Mouse (Mus musculus): ENCODE measurements at regions not wholly inside any gene's neighbourhood (a gene's known extent, or its start where the extent isn't known, plus 50 kb on each side); places are given as distances from the start of the nearest gene placed in this dataset.

DNA sequence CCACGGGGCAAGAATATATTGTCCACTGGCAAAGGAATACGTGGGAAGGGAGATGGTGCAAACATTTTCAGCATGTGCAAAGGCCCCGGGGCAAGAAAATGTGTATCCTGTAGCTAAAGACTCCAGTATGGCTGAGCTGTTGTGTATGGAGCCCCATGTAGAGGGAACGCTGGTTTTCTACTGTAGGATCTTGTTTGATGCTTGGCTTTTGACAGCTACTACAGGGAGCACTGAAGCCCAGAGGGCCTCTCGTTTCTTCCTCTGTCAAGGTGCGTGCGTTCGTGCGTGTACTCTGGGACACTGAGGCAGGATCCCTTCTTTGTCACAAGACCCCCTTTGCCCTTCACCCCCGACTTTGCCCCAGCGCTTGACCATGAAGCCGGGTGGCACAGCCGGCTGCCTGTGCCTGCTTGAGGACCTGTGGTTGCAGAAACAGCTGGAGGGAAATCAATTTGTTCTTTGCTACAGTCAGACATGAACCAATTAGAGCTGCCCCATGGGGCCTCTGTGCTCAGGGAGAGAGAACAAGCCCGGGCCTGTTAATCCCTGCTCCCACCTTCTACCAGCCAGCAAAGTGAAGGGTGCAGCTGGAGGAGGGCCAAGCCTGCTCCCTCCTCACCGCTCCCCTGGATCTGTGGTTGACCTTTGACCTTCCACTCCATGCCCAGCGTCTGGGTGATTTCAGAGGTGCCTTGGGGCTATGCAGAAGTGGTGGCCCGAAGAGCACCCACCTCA, 329.5 kb upstream of the Dio3 start:
- DNase-seq (ENCODE audit: extremely low read depth, insufficient read length, low spot score), result no peak

DNA sequence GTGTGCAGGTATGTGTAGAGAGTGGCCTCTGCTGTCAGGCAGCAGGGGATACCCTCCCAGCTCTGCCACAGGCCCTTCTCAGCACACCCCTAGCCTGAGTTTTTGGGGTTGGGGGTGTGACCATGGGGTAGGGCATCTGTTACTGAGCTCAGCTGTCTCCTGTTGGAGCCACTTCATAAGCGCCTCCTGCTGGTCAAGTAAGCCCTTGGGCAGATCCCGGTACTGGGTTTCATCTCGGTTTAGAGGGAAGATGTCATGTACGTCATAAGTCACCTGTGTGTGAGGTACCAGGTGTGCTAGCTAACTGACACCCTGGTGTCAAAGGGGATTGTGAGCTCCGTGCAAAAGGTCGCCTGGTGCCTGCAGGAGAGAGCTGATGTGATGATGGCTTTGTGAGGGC, 328.2 kb upstream of the Dio3 start:
- no peak for DNase-seq (ENCODE audit: extremely low read depth, insufficient read length, low spot score)

DNA sequence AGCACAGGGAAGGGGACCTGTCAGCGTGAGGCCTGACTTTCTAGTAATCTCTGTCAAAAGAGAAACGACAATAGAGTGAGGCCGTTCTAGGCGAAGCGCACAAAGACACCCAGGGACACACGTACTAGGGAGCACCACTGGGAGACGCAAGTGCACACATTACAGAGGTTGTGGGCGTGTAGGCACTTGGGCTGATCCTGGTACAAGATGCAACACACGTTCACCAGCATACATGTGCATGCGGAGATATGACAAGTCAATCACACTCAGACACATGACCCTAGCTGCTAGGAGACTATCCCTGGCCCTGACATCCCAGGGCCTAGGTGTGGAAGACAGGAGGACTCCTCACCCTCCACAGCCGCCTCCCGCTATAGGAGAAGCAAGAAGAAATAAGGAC, 327.4 kb upstream of the Dio3 start:
- DNase-seq (ENCODE audit: extremely low read depth, insufficient read length, low spot score), result no peak

DNA sequence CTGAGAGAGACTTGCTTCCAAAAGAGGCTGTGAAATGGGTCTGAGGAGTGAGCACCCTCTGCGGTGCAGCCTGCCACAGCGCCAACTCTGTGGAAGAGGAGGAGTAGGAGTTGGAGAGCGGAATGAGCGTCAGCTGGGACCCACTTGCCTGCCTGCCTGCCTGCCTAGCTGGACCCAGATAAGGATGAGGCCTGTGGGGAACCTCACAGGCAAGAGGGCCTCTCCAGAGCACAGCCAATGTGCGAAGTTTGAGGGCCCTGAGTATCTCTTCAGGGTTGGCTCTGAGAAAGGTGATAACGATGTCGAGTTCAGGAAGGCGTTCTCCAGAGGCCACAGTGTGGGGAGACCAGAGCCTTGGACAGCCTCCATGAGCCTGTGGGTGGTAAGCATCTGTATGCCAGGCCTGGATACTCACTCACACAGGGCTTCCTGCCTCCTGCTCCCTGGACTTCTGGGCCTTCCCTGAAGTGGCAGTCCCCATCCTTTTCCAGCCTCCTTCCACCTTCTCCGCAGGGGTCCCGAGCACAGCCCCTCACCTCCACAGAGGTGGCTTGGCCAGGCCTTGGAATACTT, 326.9 kb upstream of the Dio3 start:
- DNase-seq (ENCODE audit: extremely low read depth, insufficient read length, low spot score), result no peak

DNA sequence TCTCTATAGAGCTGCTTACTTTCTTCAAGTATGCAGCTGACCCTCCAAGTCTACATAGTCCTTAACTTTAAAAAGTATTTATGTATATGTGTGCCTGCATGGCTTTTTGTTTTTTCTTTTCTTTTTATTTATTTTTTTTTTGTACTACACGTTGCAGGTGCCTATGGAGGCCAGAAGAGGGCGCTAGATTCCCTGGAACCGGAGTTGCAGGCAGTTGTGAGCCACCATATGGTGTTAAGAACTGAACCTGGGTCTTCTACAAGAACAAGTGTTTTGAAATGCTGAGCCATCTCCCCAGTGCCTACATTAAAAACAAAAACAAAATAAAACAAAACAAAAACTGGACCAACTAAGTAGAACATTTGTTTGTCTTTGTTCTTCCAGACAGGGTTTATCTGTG, 325.9 kb upstream of the Dio3 start:
- DNase-seq (ENCODE audit: extremely low read depth, insufficient read length, low spot score), result no peak

DNA sequence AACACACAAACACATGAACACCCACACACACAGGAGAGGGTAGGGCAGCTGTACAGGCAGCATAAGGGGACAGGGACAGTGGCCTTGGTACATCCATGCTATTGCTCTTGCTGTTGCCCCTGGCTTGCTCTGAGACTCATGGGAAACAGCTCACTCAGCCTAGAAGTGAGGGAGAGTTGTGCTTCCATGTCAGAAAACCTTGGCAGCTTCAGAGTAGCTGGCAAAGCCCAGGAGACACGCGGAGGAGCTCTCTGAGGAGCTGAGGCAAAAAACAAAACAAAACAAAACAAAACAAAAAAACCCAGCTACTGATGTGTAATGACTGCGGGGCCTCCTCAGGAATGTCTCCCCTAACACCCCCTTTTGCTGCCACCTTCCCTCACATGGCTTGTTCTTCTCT, 321.6 kb upstream of the Dio3 start:
- DNase-seq (ENCODE audit: extremely low read depth, insufficient read length, low spot score), result no peak

DNA sequence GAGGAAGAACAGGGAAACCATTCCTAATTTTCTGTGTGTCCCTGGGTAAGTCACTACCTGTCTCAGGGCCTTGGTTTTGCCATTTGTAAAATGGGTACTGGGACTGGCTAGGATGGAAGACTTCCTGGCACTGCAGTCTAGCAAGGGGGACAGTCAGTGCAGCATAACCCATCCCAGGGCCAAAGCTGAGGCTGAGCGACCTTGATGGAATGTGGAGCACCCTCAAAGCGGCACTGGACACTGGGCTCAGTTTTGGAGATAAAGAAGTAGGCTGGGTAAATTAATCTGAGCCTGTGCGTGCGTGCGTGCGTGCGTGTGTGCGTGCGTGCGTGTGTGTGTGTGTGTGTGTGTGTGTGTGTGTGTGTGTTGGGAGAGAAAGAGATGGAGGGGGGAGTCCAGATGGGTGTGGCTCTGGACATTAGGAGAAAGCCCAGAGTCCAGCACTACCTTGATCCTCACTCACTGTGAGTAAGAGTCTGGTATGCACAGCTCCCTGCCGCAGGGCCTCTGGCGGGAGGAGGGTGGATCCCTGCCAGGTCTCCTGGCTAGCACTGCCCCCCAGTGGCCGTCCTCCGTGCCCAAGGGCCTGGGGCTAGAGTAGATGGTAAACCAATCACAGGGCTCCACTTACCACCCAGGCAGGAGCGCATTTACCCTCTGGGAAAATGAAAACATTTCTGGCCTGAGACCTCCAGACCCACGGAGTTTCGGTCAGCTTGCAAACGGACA, 320.3 kb upstream of the Dio3 start:
- DNase-seq (ENCODE audit: extremely low read depth, insufficient read length, low spot score), result peak; percentile 88

DNA sequence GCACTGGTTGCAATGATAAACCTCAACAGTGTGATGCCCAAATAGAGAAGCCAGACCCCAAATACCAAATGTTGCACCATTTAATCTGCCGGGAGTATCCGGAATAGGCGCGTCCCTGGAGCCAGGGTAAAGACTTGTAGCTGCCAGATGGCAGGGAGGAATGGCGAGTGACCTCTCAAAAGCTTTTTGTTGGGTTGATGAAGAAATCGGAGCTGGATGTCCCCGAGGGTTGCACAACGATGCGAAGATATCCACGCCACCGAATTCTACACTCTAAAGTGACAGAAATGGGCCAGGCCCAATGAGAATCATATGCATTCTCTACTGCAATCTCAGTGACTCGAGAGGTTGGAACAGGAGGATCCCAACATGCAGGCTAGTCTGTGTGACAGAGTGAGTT, 312.1 kb upstream of the Dio3 start:
- DNase-seq (ENCODE audit: extremely low read depth, insufficient read length, low spot score), result no peak

DNA sequence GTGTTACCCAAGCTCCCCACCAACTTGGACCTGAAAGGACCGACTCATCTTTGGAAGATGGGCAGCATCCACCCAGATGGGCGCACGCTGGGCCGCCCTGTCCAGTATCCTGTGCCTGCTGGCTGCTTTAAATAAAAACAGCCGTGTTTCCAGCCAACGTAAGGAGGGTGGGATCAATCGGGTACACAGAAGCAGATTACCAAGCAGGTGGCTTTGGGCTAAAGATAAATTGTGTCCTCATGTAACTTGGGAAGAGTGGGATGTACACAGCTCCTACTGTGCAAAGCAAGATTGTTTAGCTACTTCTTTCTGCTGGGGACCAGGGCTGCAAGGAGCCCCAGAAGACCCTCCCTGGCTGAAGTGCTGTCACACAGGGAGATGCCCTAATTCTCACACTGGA, 310.6 kb upstream of the Dio3 start:
- DNase-seq (ENCODE audit: extremely low read depth, insufficient read length, low spot score), result no peak

DNA sequence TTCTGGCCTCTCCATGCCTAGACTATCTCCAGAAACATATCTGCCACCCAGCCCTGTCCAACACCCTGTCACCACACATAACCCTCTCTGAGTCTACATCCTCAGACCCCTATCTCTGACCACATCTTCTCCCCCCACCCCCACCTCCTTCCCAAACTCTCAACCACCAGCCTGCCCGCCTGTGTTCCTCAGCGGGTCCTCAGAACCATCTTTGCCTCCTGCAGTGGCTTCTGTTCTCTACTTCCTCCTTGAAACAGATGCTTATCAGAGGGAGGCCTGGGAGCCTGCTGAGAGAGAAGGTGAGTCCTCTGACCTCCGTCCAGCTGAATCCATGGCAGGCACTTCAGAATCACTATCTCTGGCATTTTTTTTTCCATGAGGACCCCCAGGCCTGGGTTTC, 307.4 kb upstream of the Dio3 start:
- DNase-seq (ENCODE audit: extremely low read depth, insufficient read length, low spot score), result no peak

DNA sequence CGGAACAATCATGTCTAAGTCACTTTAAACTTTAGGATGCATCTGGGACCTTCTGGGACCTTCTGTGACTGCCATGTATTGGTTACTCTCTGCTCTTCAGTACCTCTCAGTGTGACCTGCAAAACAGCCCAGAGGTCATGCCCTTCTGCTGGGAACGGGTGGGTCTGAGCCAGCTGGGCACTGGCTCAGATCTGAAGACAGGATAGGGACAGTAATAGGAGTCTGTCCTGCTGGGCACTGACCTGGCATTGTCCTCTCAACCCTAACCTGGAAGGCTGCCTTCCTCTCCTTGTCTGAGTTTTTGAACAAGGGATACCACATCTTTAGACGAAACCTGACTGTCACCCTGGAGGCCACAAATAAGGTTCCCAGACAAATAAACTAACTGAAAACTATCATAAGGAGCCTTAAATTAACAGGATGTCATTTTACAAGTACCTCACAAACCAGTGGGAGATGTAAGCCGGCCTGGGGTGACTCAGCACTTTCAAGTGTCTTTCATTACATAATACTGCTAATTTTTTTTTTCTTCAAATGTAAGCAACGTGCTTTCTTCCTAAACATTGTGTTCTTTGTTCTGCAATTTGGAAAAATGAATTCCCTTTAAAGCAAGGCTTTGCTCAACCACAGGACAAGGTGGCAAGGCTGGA, 306.4 kb upstream of the Dio3 start:
- no peak for DNase-seq (ENCODE audit: extremely low read depth, insufficient read length, low spot score)

DNA sequence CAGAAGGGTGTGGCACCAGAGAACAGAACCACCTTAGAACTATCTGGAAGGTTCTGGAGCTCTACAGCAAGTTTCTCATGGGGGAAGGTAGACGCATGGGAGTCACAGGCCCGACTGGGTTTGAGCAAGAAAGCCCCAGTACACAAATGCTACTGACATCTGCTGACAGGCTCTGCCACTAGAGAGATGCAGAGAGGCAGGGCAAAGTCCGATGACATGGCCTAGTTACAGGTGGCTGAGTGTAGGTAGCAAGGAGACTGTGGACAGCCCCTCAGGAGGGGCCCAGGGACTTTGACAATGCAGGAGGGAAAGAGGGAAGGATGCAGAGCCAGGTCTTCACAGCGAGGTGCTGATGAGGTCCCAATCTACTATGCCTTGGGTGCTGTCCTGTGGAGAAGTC, 305.3 kb upstream of the Dio3 start:
- no peak for DNase-seq (ENCODE audit: extremely low read depth, insufficient read length, low spot score)

DNA sequence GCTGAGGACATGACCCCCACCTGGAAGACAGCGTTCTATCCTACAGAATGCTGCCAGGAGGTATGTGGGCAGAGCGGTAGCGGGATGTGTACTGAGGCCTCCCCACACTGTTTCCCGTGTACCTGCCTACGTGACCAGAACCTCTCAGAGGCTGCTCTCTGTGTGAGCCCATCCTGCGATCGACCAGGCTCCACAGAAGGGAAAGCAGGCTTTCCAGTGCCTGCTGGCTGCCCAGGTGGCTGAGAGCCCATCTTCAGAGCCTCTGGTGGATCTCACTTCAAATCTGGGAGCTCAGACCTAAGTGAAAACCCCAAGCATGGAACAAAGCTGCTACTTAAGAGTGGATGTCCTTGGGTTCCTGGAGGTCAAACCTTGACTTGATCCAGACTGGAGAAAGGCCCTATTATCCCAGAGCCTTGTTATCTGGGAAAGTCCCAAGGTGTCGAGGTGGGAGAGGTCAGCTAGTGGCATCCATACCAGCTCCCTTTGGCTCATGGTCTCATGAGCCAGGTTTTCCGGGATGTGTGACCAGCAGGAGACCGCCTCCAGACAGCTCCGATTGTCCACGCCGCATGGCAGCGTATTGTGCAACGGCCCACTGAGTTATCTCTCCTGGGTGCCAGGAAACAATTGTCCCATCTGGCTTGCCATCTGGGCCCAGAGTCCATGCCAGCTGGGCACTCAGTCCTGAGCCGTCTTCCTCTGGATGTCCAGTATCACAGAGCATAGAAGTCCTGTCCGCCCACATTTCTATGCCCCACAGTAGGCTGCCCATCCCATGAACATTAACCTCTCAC, 303.5 kb upstream of the Dio3 start:
- DNase-seq (ENCODE audit: extremely low read depth, insufficient read length, low spot score), result no peak

DNA sequence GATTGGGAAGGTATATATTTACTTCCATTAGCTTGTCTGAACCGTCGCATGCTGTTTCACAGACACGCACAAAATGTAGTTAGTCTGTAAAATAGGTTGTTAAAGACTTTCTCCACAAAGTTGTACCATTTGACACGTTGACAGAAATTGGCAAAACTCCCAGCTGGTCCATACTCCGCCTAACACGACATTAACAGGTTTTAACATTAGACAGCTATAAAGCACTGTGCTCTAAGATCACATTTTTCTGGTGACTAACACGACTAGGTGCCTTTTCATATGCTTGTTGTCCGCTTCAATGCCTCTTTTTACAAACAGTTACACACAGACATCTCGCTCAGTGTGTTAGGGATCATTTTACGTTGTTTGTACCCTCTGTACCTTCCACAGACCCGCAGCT, 294.2 kb upstream of the Dio3 start:
- no peak for DNase-seq (ENCODE audit: extremely low read depth, insufficient read length, low spot score)

DNA sequence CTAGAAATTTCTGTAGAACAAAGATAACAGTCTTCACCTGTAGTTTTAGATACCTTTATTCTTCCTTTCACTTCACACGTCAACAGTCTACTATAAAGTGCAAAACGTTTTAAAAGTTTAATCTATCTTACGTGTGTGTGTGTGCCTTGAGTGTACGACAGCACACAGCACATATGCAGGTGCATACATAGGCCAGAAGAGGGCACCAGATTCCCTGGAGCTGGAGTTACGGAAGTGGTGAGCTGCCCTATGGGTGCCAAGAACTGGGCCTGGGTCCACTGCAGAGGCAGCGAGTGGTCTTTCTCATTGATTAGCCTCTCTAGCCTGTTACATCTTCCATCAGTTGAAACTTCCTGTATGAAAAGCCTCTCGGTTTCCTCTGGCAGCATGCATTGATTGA, 285.5 kb upstream of the Dio3 start:
- no peak for DNase-seq (ENCODE audit: extremely low read depth, insufficient read length, low spot score)

DNA sequence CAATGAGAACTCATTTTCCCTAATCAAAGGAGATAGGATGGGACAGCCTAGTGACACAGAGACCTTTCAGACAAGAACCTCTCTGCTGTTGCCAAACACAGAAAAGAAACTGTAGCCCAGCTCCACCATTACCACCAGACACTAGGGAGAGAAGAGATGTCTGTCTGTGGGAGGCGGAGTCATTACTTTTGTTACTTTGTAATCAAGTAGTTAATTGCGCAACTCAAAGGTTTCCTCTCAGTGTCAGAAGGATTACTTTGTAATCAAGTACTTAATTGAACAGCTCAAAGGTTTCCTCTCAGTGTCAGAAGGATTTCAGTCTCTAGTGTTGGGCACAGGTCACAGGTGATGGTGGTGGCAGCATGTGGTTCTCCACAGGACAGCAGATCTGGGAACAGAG, 276.2 kb upstream of the Dio3 start:
- DNase-seq (ENCODE audit: extremely low read depth, insufficient read length, low spot score), result no peak

DNA sequence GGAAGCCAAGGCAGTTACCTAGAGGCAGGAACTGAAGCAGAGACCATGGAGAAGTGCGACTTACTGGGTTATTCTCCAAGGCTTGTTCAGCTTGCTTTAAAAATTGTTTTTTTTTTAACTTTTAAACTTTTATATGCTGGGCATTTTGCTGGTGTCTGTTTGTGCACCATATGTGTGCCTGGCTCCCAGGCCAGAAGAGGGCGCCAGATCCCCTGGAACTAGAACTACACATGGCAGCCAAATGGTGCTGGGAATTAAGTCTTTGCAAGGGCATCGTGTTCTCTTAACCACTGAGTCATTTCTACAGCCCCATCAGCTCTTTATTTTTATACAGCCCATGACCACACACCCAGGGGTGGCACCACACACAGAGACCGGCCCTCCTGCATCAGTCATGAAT, 269.7 kb upstream of the Dio3 start:
- DNase-seq (ENCODE audit: extremely low read depth, insufficient read length, low spot score), result no peak

DNA sequence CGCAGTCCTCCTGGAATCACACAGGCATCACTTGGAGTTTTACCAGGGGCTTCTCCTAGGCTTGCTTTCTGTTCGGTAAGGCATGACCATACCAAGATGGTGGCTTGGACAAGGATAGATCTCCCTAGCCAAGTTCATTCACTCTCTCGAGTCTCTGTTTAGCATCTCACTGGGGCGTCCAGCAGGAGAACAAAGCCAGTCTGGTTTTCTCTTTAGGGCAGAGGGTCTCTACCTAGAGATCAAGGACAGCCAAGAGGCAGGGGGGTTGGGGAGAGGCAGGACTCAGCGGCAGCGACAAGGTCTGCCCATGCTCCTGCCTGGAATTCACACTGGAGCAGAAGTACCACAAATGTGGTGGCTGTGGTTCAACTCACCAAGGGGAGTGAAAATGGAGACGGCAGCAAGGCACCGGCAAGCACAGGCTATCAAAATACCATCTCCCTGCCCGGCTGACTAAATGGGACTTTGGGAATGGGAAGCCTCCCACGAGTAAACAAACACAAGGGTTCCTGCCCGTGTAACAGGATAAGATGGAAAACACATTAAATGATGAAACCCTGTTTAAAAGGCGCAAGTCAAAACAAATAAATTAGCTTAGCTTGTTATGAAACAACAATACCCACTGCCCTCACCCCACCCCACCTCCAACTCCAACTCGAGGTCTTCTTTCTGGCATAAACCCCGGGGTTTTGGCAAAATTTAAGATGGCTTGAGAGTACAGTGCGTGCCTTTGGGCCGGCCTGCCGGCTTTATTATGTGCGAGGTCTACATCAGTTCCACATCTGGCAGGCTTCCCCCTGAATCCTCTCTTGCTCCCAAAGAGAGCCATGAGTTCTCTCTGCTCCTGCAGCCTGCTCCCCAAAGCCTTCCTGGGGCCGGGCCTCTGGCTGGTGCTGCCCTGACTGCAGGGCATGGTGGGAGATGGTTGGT, 258.1 kb upstream of the Dio3 start:
- DNase-seq (ENCODE audit: extremely low read depth, insufficient read length, low spot score), result no peak

DNA sequence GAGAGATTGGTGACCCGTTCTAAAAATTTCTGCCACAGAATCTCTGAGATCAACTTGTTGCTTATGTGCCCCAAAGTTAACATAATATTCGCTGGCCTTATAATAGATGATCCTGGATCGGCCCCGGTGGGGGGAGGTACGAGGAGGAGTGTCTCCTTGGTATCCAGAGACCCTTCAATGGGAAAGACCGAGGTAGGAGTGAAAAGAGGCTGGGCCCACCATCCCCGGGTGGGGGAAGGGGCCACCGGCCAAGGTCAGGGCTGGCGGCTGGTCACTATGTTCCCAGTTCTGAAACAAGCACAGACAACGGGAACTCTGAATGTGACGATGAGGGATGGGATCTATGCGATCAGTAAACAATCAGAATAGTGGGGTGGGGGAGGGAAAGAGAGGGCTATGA, 257.2 kb upstream of the Dio3 start:
- no peak for DNase-seq (ENCODE audit: extremely low read depth, insufficient read length, low spot score)

DNA sequence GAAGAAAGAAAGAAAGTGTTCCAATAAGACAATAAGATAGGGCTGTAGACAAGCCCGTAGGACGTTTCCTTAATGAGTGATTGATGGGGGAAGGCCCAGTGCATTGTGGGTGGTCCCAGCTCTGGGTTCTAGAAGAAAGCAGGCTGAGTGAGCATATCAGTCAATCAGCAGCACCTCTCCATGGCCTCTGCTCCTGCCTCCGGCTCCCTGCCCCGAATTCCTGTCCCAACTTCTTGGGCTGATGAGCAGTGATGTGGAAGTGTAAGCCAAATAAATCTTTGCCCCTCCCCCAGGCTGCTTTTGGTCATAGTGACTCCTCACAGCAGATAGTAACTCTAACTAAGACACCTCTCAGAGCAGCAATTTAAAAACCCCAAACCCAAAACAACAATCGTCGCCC, 256.2 kb upstream of the Dio3 start:
- no peak for DNase-seq (ENCODE audit: extremely low read depth, insufficient read length, low spot score)

All from 3134 (cell line).